Mouse (Mus musculus) left cerebral cortex, postnatal 4 days (tissue): ENCODE data around the gene Appbp2. TPM values are rescaled to one million over a fixed set of nuclear protein-coding genes. Genes with fewer than 3 reads are reported as not detected.
A peak's percentile ranks its signal among the peaks of the same experiment; 100 is the strongest.
"Not testable (repeated sequence)": the region's sequence is repeated elsewhere in the genome, so short reads cannot be mapped to it uniquely, and the experiment has no call there.

Source experiments
- DNase-seq: peaks from one replicate; pipeline ENCODE4 v3.0.0-alpha.2; 2022
- intact Hi-C: fragments of 180-260 bp; cut with DNase I; formaldehyde crosslinking; loops from one replicate; pipeline ENCODE4 v1.15.1; 2025
- total RNA-seq, 2 experiments: library from RNA; stranded (reverse); gene quantifications; 2 replicates each; pipeline ENCODE4 v1.2.3; 2021

Gene Appbp2
- total RNA-seq, 2 experiments from 2014 or later, result 63.7 to 66.3 TPM

GRCm38 (mm10) chr11:85167503-85167902 is 67.4 kb downstream of the Appbp2 start:
- DNase-seq, result no peak
- intact Hi-C loops, result no loop called here

DNA sequence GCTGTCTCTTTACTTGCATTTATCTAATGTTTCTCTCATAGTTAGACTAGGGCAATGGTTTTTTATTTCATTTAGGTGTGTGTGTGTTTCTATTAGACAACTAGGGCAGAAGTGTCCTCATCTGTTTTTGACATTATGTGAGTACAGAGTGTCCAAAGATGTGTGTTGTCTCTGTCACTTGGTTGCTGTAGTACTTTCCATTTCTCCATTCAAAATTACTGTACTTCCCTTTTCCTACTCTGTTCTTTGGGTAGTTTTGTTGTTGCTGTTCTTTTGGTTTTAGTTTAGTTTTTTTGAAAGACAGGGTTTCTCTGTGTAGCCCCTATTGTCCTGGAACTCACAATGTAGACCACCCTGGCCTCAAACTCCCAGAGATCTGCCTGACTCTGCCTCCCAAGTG is 70.6 kb downstream of the Appbp2 start:
- no peak for DNase-seq
- intact Hi-C loops, result no loop called here

DNA sequence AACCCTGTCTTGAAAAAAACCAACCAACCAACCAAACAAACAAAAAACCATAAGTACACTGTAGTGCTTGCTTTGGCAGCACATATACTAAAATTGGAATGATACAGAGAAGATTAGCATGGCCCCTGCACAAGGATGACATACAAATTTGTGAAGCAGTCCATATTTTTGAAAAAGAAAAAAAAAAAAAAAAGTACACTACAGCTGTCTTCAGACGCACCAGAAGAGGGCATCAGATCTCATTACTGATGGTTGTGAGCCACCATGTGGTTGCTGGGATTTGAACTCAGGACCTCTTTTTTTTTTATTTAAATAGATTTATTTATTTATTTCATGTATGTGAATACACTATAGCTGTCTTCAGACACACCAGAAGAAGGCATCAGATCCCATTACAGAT is 71.9 kb downstream of the Appbp2 start:
- DNase-seq, intact Hi-C loops: not testable (repeated sequence)

- DNase-seq, result no peak
- intact Hi-C loops, result no loop called here
These were observed 77.6 kb downstream of the Appbp2 start for GRCm38 (mm10) chr11:85157301-85157700.

- intact Hi-C loops, result no loop called here
- DNase-seq, result no peak
These were observed 82.5 kb downstream of the Appbp2 start for GRCm38 (mm10) chr11:85152256-85152930.

GRCm38 (mm10) chr11:85139581-85140540 is 95.1 kb downstream of the Appbp2 start, which contains the start of gene Usp32:
Gene Usp32 (minus strand): TSS chr11:85140161.
- intact Hi-C loops, result loop anchor here (10.0 kb wide), 1 partner anchor 1935 kb away; the partner anchor contains the start of gene Gdpd1
- DNase-seq, result peak; percentile 98

DNA sequence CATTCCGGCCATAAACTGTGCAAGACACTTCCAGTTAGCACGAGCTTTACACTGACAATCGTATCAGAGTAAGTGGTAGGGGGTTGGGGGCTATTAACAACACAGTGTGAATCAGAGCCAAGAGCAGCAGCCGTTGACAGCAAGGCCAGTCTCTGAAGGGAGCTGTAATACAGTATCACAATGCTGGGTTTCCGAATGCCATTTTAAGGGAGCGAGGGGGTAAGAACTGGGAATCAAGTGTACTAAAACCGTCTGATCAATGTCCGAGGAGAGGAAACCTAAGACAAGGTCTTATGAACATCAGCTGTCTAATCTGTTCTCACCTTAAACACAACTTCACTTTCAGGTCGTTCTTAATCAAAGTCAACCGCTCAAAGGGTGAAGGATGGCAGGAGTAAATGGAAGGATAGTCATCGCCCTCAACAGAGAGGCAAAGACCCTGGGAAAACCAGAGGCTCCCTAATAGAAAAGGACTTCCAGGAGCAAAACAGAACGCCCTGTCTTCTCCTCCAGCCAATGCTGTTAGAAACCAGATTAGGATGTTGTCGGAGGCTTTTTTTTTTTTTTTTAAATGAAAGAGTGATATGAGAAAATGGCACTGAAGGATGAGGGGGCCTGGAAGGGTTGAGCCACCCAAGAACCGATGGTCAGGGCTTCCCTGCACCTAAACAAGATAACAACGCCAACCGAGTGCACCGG is 96.0 kb downstream of the Appbp2 start:
- intact Hi-C loops, result loop anchor here (10.0 kb wide), 1 partner anchor 1936 kb away; the partner anchor contains the start of gene Gdpd1
- DNase-seq, result peak; percentile 21

Other genes starting within 250 kb of the Appbp2 start
- gene Usp32, start 95.0 kb downstream of the Appbp2 start, total RNA-seq, result 10 to 100 TPM; 75.1 to 80.3 TPM
- gene 1700125H20Rik, start 64.7 kb downstream of the Appbp2 start, total RNA-seq, result under 1 TPM in 1 of 2 experiments, not detected in 1; 0.80 TPM
- 10 to 100 TPM; 20.2 to 21.3 TPM for gene Ppm1d, start 76.1 kb upstream of the Appbp2 start, total RNA-seq
- 10 to 100 TPM; 42.7 to 42.9 TPM for gene Bcas3, start 118.0 kb upstream of the Appbp2 start, total RNA-seq